Mouse (Mus musculus): Measurements from ENCODE around the gene Cdc42ep4.

Gene Cdc42ep4

DNA sequence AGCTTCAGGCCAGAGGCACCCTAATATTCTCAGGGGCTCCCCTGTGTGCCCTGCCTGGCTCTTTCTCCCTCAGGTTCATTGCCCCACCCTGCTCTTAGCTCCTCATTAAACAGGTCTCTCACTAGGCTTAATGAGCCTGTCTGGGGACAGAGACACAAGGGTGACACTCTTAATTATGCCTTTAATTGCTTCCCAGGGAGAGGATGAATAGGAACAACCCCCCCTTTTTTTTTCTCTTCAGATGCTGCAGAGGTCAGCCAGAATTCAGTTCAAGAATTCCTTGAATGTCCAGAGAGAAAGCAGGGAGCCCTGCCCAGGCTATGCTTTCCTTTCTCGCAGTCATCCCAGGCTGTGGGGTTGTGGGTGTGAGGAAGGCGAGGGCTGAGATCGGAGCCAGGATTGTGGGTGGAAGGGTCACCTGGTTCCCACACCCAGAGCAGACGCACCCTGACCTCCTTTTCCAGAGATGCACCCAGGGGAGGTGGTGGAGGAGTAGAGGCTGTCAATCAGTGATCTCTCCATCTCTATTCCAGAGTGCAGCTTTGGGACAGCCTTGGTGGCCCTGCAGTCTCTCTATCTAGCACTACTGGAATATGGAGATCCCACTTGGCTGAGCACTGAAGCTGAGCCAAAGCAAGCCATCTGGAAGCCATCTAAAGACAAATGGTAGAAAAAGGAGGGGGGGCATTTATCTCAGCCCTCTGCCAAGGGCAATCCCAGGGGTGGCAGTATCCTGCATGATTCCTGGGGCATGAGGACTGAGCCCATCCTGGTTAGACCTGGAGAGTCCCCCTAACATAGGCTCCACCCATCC is 26.2 kb downstream of the Cdc42ep4 start:
- DNase-seq (ENCODE audit: low spot score in 2 of 2), result no peak

DNA sequence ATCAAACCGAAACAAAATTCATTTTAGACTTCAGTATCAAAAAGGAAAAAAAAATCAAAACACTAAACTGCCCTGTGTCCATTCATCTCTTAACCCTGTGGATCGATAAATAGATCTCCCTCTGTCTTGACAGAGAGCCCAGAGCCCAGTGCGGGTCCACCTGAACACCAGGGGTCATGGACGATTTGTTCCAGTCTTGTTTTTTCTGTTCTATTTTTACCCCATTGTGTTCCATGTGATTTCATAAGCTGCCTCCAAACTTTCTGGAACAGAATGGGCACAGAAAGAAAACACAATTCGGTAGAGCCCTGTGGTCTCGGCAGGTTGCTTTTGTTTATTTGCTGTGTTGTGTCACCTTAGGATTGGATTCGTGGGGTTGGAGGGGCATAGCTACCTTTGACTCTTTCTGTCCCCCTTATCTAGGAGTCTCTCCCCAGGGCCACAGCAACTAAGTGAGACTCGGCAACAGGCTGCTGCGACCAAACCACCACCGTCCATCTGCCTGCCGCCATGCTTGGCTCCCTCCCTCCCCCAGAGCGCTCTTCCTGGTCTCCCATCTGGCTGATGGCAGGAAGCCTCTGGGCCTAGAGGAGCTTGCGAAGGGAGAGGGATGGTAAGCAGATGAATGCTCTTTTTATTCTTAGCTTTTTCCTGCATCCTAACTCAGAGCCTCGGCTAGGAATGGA is 29.1 kb downstream of the Cdc42ep4 start:
- DNase-seq (ENCODE audit: low spot score in 2 of 2), result no peak

DNA sequence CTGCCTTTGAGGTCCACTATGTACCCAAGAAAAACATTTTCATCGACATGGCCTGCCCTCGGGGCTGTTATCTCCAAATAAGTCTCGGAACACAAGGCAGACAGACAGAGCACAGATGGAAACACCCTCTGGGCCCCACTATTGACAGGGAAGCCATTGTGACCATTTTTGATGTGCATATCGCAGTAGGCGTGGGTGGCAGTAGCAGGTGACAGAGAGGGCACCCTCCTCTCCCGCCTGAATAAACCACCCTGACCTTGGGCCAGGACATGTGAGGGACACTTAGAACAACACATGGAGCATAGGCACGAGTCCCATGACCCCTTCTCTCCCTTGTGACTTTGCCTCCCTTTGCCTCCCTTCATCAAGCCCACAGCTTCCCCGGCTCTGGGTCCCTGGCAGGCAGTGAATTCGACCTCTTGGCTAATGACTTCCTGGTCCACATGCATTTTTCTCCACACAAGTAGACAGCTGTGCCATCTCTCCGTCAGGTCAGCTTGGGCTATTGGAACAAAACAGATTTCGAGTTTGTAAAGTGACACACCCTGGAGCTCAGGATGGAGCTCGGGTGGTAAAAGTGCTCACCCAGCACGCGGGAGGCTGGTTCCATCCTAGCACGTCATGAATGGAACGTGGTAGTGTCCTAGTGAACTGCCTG is 33.8 kb downstream of the Cdc42ep4 start:
- no peak for DNase-seq (ENCODE audit: low spot score in 2 of 2)

DNA sequence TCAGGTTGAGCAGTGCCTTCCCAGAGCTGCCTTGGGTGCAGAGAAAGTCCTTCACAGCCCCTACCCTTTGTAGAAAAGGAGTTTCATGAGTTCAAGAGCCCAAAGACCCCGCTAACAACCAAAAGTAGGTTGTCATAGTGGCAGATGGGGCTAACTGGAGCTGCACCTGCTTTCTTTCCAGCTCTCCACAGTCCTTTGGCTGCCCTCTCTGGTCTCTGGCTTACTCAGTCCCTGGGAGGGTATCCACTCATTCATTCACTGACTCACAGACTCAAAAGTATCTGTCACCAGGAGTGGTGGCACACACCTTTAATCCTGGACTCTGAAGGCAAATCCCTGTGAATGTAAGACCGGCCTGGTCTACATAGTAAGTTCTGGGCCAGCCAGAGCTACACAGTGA is 35.5 kb downstream of the Cdc42ep4 start:
- no peak for DNase-seq (ENCODE audit: low spot score in 2 of 2)

DNA sequence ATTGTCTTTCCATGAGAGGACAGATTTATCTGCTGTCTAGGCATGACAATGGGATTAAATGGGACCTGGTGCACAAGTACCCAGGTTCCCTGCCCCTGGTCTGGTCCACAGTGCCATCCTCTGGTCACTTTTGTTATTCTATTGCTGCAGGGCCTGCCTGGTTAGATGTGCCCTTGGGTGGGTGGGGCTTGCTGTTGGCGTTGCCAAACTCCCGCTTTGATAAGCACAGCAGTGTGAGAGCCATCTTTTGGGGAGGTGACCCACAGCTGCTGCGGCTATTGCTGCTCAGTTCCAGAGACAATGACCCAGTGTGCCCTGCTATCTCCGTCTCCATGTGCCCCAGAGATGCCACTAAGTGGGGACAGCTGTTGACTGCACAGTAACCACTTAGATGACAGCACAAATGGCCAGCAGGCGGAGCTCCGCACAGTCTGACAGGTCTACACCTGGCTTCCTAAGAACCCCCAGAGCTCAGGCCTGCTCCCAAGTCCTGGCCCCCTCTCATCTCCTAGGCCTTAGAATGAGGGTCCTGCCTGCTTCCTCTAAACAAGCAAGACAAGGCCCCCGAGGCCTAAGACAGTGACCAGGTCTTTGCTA is 36.5 kb downstream of the Cdc42ep4 start:
- peak in 1 of 2 experiments; percentile 48 for DNase-seq (ENCODE audit: low spot score in 2 of 2)

DNA sequence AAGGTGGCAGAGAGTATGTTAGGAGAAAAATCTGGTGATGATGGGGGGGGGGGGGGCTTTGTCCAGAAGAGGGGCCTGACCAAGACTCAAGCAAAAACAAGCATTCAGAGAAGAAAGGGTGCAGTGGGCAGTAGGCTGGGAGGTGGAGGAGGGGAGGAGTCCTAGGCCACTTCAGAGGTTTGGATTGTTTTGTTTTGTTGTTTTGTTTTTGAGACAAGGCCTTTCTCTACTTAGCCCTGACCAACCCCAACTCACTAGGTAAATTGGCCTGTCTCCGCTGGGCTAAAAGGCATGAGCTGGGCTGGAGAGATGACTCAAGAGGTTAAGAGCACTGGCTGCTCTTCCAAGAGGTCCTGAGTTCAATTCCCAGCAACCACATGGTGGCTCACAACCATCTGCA is 40.6 kb downstream of the Cdc42ep4 start:
- no peak for DNase-seq (ENCODE audit: low spot score in 2 of 2)

DNA sequence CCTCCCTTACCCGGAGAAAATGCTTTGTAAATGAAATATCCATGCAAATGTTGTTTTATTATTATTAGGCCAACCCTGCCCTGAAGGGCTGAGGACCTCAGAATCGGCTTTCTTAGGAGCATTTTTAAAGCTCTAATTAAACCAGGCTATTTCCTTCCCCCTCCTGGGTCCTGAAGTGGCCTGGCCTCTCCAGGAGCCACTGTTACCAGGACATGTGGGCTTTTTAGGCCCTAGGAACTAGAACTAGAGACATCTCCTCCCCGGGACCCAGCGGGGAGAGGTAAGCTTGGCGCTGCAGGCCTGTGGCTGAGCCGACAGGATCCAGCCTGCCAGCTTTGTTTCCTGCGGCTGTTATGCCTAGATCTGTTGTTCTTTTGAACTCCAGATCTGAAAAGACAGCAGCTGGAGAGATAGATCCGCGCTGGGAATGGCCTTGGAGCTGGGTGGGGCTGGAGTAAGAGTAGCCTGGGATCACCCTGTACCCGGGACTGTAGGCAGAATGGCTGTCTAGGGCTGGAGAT is 41.4 kb downstream of the Cdc42ep4 start:
- no peak for DNase-seq (ENCODE audit: low spot score in 2 of 2)

DNA sequence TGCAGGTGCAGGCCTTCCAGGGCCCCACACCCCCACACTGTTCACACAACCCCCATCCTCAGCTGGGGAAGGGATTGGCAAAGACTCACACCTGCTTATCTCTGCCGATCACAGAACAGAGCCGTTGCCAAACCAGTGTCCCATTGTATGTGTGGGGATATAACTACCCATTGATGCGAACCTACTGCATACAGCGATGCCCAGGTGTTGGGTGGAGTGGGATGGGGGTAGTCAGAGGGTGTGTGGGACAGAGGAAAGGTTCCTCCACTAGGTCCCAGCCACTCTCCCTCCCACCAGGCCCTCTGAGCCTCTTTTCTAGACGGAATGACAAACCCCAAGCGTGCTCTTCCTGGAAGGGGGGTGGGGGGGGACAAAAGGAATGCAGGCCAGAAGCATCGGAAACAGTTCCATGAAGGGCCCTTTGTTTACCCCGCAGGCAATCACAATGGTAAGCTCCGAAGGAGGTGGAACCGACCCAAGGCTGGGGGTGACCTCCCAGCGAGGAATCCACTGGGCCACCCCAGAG is 41.9 kb downstream of the Cdc42ep4 start, which contains the start of gene Cpsf4l:
Gene Cpsf4l, minus strand, starts transcription at position 287 of the 526 bp plus-strand sequence.
- DNase-seq (ENCODE audit: low spot score in 2 of 2), result no peak

DNA sequence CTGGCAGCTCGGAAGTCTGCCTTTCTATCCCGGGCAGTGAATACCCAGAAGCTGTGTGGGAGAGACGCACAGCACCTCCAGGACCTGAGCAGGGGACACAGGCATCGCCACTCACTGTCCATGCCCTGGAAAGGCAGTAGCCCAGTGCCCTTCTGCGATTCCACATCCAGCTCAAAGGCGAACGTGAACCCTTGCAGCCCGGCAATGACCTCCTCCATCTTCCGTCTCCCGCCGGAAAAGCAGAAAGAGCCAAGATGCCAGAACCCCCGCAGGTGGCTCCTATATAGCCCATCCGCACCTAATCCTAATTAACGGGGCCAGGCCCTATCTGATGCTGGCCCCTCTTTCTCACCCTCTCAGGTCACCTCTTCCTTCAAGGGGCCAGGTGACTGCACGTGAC is 42.4 kb downstream of the Cdc42ep4 start:
- DNase-seq (ENCODE audit: low spot score in 2 of 2), result no peak

DNA sequence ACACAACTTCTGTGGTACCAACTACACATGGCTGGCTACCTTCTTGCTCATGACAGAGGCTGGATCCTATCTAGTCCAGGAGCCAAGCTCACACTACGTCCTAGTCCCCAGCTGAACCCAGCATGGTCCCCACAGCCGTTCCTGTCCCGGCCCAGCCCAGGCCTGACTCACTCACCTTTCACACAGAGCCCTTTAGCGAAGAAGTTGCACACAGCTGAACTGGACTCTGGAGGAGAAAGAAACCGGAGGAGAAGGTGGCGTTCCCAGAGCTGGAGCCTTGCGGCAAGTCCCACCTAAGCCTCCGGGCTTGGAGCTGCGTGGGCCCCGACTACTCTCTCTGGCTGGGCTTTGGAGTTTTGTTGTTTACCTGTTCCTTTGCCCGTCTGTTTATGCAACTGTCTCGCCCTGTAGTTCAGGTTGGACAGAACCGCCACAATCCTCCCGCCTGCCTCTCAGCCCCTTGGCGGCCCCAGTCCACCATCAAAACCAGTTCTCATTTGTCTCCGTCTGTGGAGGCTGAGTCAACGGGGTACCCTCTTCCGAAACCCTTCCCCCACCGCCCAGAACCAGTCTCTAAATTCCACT is 43.0 kb downstream of the Cdc42ep4 start:
- DNase-seq (ENCODE audit: low spot score in 2 of 2), result no peak

DNA sequence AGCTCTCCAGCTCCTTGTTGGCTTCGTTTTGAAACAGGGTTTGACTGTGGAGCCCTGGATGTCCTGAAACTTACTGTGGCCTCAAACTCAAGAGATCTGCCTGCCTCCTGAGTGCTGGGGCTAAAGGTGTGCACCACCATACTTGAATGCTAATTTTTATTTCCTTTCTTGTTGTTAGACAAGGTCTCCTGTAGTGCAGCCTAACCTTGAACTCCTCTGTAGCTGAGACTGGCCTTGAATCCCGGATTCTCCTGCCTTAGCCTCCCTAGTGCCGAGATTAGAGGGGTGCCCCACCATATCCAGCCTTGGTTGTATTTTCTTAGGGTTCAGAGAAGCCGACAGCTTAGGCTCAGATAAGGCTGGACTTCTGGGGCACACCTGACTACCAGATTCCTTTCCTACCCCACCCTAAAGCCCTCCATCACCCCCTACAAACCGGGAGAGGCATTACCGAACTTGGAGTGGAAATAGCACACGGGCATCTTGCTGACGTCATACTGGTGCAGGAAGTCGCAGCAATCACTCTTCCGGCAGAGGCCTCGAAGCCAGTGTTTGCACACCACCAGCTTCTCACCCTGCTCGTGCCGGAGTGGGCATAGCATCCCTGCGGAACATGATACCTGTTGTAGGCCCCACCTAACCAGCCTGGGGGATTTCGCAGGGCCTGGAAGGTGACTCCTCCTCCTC is 45.6 kb downstream of the Cdc42ep4 start:
- DNase-seq (ENCODE audit: low spot score in 2 of 2), result no peak

DNA sequence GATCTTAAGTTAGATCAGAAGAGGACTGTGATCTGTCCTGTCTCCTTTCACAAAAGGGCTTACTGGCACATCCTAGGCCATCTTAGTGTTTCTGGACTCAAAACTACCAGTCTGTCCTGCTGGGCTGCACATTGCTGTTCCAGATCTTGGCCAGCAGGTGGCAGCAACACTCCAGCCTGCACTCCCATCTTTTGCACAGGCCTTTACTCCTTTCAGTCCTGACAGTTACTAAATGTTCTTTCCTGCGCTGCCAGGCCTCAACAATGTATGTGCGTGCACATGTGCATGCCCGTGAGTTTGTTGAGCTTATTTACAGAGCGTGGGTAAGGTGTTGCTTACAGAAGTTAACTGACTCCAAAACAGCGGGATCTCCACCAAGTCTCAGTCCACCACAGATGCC is 47.9 kb downstream of the Cdc42ep4 start:
- DNase-seq (ENCODE audit: low spot score in 2 of 2), result peak; percentile 70 to 88

DNA sequence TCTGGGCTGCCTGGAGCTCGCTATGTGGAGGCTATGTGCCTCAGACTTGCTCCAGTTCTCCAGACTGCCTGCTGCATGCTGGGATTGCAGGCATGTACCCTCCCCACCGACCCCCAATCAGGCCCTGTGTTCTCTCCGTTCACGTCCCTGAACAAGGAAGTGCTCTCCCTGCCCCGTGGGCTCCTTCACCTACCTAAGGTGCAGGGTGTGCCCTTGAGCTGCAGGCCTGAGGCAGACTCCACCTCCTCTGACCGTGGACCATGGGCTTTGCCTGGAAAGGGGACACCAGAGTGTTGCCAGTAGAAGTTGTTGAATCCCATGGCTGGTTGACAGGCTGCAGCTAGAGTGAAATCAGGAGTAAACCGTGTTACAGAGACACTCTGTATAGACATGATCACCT is 52.0 kb downstream of the Cdc42ep4 start:
- no peak for DNase-seq (ENCODE audit: low spot score in 2 of 2)

DNA sequence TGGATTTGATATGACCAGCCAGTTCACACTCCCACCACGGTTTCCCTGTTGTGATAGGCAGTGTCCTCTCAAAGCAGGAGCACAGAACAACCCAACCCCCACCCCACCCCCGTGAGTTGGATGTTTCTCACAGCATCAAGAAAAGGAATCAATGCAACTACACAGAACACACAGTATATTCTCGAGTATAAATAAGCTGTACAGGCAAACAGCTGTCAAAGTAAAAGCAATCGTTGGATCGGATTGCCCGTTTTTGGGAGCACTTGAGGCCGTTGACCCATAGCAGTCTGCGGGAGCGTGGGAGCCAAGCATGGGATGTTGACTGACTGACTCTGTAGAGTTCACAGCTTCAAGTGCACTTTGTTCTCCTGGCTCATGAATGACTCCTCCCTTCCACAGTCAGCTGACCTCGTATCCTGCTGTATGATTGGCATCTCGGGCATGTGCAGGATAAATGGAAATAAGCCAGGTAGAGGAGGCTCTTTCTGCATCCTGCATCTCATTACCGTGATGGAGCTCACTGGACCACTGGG is 53.6 kb downstream of the Cdc42ep4 start:
- no peak for DNase-seq (ENCODE audit: low spot score in 2 of 2)

DNA sequence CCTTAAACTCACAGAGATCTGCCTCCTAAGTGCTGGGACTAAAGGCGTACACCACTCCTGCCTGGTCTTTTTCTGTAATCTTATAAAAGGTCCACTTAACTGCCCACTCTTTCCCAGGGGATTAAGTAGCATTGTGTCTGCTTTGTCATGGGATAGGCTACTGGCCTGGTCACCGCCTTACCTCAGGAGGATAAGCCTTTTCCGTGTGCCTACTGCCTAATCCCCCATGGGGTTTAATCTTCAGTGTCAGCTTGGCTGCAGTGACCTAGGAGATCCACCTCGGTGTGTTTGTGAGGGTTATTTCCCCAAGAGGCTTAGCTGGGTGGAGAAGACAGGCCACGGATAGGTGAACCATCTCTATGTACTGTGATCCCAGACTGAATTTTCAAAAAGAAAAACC is 54.1 kb downstream of the Cdc42ep4 start:
- DNase-seq (ENCODE audit: low spot score in 2 of 2), result no peak

DNA sequence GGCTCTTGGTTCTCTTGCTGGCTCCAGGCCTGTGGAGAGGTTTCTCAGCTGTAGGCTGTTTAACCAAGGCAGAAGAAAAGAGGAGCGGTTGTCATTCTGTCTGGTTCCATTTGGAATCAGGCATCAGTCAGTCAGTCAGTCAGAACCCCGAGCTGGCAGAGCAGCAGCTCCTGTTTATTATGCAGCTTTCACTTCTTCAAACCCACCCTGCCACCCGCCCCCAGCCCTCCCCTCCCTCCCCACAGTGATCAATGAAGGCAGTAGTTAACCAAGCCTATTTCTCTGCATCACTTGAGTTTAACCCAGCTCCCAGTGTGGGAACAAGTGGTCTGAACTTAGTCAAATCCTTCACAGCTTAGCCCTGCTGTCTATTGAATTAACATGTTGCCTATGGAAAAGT is 59.8 kb downstream of the Cdc42ep4 start:
- DNase-seq (ENCODE audit: low spot score in 2 of 2), result no peak

DNA sequence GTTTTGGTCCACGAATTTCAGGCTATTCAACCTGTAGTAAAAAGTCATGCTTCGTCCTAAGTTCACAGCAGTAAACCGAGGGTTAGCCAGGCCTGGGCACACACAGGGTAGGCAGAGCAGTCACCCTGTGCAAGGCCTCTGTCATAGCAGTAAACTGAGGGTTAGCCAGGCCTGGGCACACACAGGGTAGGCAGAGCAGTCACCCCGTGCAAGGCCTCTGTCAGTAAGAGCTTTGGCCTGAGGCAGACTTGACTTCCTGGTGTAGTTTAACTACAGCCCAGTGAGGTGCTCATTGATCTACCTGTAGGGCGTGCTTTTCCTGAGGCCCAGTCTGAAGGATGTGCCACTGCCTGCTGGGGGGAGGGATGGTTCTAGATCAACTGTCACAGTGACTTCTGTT is 60.4 kb downstream of the Cdc42ep4 start:
- DNase-seq (ENCODE audit: low spot score in 2 of 2), result peak in 1 of 2 experiments; percentile 29

DNA sequence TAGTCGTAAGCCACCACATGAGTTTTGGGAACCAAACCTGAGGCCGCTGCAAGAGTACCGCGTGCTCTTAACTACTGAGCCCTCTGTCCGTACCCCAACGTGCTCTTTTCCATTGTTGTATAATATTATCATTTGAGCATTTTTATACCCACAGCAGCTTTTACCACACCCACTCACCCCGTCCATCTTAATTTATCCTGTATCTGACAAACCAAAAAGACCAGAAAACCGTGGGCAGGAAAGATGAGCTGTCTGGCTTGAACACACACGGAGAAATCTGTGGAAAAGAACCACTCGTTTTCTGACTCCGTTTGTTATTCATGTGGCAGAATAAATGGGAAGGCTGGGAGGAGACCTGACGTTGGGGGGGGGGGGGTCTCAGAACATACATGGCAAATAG is 61.2 kb downstream of the Cdc42ep4 start:
- DNase-seq (ENCODE audit: low spot score in 2 of 2), result no peak

DNA sequence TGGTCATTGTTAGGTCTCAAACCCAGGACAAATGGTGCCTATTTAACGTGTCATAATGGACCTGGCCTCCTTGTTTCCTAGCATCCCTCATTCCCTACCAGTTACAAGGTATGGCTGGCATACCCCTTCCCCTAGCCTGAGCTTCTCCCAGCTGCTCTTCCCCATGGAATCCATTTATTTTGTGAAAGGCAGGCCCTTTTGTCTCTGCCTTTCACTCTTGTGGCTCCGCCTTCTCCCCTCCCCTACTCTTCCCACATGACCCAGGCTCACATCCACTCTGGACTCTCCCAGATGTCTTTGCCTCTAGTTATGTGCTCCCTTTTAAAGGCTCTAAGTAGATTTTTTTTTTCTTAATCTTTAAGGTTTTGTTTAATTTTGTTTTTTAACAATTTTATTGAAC is 64.7 kb downstream of the Cdc42ep4 start:
- no peak for DNase-seq (ENCODE audit: low spot score in 2 of 2)

DNA sequence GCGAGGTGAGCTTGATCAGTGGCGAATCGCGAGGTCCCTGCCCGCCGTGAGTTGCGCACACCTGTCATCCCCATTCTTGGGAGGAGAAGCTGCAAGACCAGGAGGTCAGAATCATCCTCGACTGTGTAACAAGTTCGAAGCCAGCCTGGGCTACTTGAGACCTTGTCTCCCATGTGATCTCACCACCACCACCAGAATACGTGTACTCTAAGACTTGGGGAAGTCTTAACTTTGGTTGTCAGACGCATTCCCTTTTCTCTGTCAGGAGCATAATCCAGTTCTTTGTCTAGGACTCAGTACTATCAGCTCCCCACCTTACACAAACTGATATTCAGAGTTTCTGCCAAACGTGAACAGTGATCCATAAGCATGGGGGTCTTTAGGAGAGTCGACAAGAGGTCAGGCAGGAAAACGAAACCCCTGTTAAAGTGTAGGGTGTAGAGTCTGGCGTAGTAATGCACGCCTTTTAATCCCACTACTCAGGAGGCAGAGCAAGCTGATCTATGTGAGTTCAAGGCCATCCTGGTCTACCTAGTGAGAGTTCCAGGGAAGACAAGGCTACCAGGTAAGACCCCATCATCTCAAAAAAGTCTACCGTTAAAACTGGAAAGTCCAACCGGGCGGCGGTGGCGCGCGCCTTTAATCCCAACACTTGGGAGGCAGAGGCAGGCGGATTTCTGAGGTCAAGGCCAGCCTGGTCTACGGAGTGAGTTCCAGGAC is 66.8 kb downstream of the Cdc42ep4 start:
- DNase-seq (ENCODE audit: low spot score in 2 of 2), result no peak

All from spleen, postnatal 4 days (tissue).